Mouse (Mus musculus): ENCODE data around the gene Mthfr. TPM values are rescaled to one million over a fixed set of nuclear protein-coding genes. Genes with fewer than 3 reads are reported as not detected.

Mthfr gene
- total and polyA plus RNA-seq, 3 experiments, result 7.4 to 15.5 TPM; not detected in 1

GRCm38 (mm10) chr4:148011332-148011731 lies 27.5 kb upstream of the Mthfr start:
- no peak for TF ChIP-seq MXI1 (IDR thresholded peaks at IDR 0.05; ENCODE audit: low read depth, low read length)
- TF ChIP-seq USF2 (IDR thresholded peaks at IDR 0.05; ENCODE audit: borderline replicate concordance in 1 of 2, insufficient read depth in 1 of 2, low read depth in 1 of 2, low read length in 2 of 2), result no peak
- no peak for TF ChIP-seq TCF12 (IDR thresholded peaks at IDR 0.05; ENCODE audit: low read depth, low read length)
- TF ChIP-seq SIN3A (IDR thresholded peaks at IDR 0.05; ENCODE audit: low read length), result no peak
- TF ChIP-seq ETS1 (IDR thresholded peaks at IDR 0.05; ENCODE audit: low read depth, low read length), result no peak
- Histone ChIP-seq H3K9me3 (replicated peaks; ENCODE audit: insufficient read depth, low read length) (no peaks in the 10 kb centered on the region), H3K27ac (ENCODE audit: control insufficient read depth, low read depth, low read length) (no peak overlapping the region), H3K9ac (ENCODE audit: control insufficient read depth, low read depth, low read length, poor library complexity, severe bottlenecking) (no peak overlapping the region), H3K4me3 (ENCODE audit: control insufficient read depth in 1 of 2, insufficient read depth in 1 of 2, low read depth in 2 of 2, low read length in 2 of 2) (no peak overlapping the region), H3K27me3 (ENCODE audit: control insufficient read depth in 1 of 2, insufficient read depth in 2 of 2, low read length in 2 of 2) (no peaks in the 10 kb centered on the region), H3K4me1 (ENCODE audit: control insufficient read depth in 1 of 2, insufficient read depth in 2 of 2, low read length in 2 of 2) (no peaks in the 10 kb centered on the region), H3K36me3 (ENCODE audit: control insufficient read depth in 1 of 2, insufficient read depth in 2 of 2, low read length in 2 of 2) (no peaks in the 10 kb centered on the region; a peak in 1 of 4 replicates), H3K79me2 (ENCODE audit: control insufficient read depth, insufficient read depth, low read length, poor library complexity) (no peaks in the 10 kb centered on the region)
- DNase-seq (ENCODE audit: low read depth, low spot score), result no peak

- Histone ChIP-seq H3K4me1 (ENCODE audit: control insufficient read depth in 1 of 2, insufficient read depth in 2 of 2, low read length in 2 of 2) (no peaks in the 10 kb centered on the region), H3K79me2 (ENCODE audit: control insufficient read depth, insufficient read depth, low read length, poor library complexity) (no peaks in the 10 kb centered on the region), H3K27me3 (ENCODE audit: control insufficient read depth in 1 of 2, insufficient read depth in 2 of 2, low read length in 2 of 2) (no peaks in the 10 kb centered on the region), H3K9ac (ENCODE audit: control insufficient read depth, low read depth, low read length, poor library complexity, severe bottlenecking) (no peak overlapping the region), H3K9me3 (replicated peaks; ENCODE audit: insufficient read depth, low read length) (no peaks in the 10 kb centered on the region), H3K36me3 (ENCODE audit: control insufficient read depth in 1 of 2, insufficient read depth in 2 of 2, low read length in 2 of 2) (no peaks in the 10 kb centered on the region; a peak in 1 of 4 replicates), H3K4me3 (ENCODE audit: control insufficient read depth in 1 of 2, insufficient read depth in 1 of 2, low read depth in 2 of 2, low read length in 2 of 2) (no peak overlapping the region), H3K27ac (ENCODE audit: control insufficient read depth, low read depth, low read length) (no peak overlapping the region)
- no peak for DNase-seq (ENCODE audit: low read depth, low spot score)
- no peak for TF ChIP-seq POLR2AphosphoS2 (IDR thresholded peaks at IDR 0.05; ENCODE audit: low read length)
- no peak for TF ChIP-seq GABPA (IDR thresholded peaks at IDR 0.05; ENCODE audit: low read depth, low read length)
- no peak for TF ChIP-seq SMC3 (IDR thresholded peaks at IDR 0.05; ENCODE audit: low read depth, low read length)
- no peak for TF ChIP-seq ZC3H11A (IDR thresholded peaks at IDR 0.05; ENCODE audit: low read depth, low read length)
- TF ChIP-seq TBP (IDR thresholded peaks at IDR 0.05; ENCODE audit: low read depth, low read length), result no peak
- no peak for TF ChIP-seq ELF1 (IDR thresholded peaks at IDR 0.05; ENCODE audit: low read depth, low read length)
- TF ChIP-seq E2F4 (IDR thresholded peaks at IDR 0.05; ENCODE audit: borderline replicate concordance, low read depth, low read length), result no peak
- TF ChIP-seq MYB (IDR thresholded peaks at IDR 0.05; ENCODE audit: low read depth, low read length), result no peak
- TF ChIP-seq NRF1 (IDR thresholded peaks at IDR 0.05; ENCODE audit: insufficient read depth, low read depth, low read length, poor library complexity, severe bottlenecking), result no peak
- no peak for TF ChIP-seq SIN3A (IDR thresholded peaks at IDR 0.05; ENCODE audit: low read length)
Measured at GRCm38 (mm10) chr4:148012216-148012615, 26.7 kb upstream of the Mthfr start.

- no peak overlapping the region for H3K27ac ChIP-seq (ENCODE audit: control insufficient read depth, low read depth, low read length)
- H3K9me3 ChIP-seq (replicated peaks; ENCODE audit: insufficient read depth, low read length), result no peaks in the 10 kb centered on the region
- H3K27me3 ChIP-seq (ENCODE audit: control insufficient read depth in 1 of 2, insufficient read depth in 2 of 2, low read length in 2 of 2), result no peaks in the 10 kb centered on the region
- no peak overlapping the region for H3K4me3 ChIP-seq (ENCODE audit: control insufficient read depth in 1 of 2, insufficient read depth in 1 of 2, low read depth in 2 of 2, low read length in 2 of 2)
- no peaks in the 10 kb centered on the region for H3K79me2 ChIP-seq (ENCODE audit: control insufficient read depth, insufficient read depth, low read length, poor library complexity)
- TF ChIP-seq POLR2A (IDR thresholded peaks at IDR 0.05; ENCODE audit: control insufficient read depth in 1 of 2, insufficient read depth in 1 of 2, low read depth in 1 of 2, low read length in 2 of 2, poor library complexity in 1 of 2), result no peak
- no peak for TF ChIP-seq MAFK (IDR thresholded peaks at IDR 0.05; ENCODE audit: borderline replicate concordance, low read depth, low read length)
- peak; percentile 49 for TF ChIP-seq SMC3 (IDR thresholded peaks at IDR 0.05; ENCODE audit: low read depth, low read length)
- peak; percentile 57 to 71 (median 65) for TF ChIP-seq CTCF (IDR thresholded peaks at IDR 0.05 in 2 of 3, conservative IDR thresholded peaks at IDR 0.05 in 1 of 3; ENCODE audit: control insufficient read depth in 1 of 3, insufficient read depth in 1 of 3, low read depth in 2 of 3, low read length in 3 of 3, poor library complexity in 1 of 3, severe bottlenecking in 1 of 3)
- no peak for TF ChIP-seq MEF2A (IDR thresholded peaks at IDR 0.05; ENCODE audit: extremely low read depth, insufficient replicate concordance, low read depth, low read length, poor library complexity, severe bottlenecking)
- TF ChIP-seq RAD21 (IDR thresholded peaks at IDR 0.05; ENCODE audit: low read depth, low read length), result peak; percentile 22
- no peak for TF ChIP-seq JUND (IDR thresholded peaks at IDR 0.05; ENCODE audit: low read depth, low read length)
- DNase-seq (ENCODE audit: low read depth, low spot score), result peak; percentile 33
- H3K9ac ChIP-seq (ENCODE audit: control insufficient read depth, low read depth, low read length, poor library complexity, severe bottlenecking), result no peak overlapping the region
- H3K4me1 ChIP-seq (ENCODE audit: control insufficient read depth in 1 of 2, insufficient read depth in 2 of 2, low read length in 2 of 2), result no peaks in the 10 kb centered on the region
- no peaks in the 10 kb centered on the region for H3K36me3 ChIP-seq (ENCODE audit: control insufficient read depth in 1 of 2, insufficient read depth in 2 of 2, low read length in 2 of 2)
Measured at GRCm38 (mm10) chr4:148015418-148015817, 23.5 kb upstream of the Mthfr start.
